Mouse (Mus musculus): Measurements from ENCODE around the gene St6galnac3. TPM values are rescaled to one million over a fixed set of nuclear protein-coding genes. Genes with fewer than 3 reads are reported as not detected.

The St6galnac3 gene
- polyA plus RNA-seq, 1 experiment from 2014 or later = 12.2 TPM

DNA sequence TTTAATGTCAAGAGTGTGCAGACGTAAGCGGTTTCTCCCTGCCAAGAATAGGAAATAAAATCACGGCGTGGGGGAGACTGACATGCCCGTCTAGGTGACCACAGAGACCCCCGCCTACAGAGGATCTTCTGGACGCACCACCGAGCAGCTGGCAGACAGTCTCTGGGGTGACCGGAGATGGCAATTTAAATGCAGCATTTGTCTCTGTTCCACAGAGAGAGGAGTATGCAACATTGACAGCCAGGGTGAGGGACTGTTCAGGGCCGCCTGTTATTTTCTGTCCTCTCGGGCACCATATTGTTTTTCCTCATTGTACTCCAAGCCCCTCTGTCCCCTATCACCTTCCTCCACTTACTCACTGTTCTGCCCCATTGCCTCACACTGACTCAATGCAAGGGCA lies 555.2 kb downstream of the St6galnac3 start:
- ATAC-seq = no peak

DNA sequence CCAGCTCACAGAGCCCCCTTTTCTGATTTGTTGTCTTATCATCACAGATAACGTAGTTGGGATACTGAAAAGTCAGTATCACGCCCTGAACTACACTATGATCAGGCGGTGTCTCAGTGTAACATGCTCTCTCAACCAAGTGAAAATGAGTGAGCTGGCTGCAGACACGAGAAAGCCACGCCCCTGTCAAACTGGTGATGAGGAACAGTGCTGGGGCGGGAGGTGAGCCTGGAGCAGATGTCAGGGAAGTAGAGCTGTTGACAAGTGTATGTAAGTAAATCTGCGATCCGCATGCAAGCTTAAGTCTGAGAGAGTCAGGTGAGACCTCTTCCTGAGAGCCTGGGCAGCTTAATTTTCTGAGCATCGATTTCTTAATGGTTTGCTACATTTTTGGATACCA lies 563.3 kb downstream of the St6galnac3 start:
- no peak for ATAC-seq

More for the DNA sequence above, 555.2 kb downstream of the St6galnac3 start:
- no peak for TF ChIP-seq CTCF (IDR thresholded peaks at IDR 0.05)
- in situ Hi-C loops (cut with MboI; ENCODE audit: low pct_unique_long_range_greater_than_20kb) = no loop called here
- CTCF ChIA-PET = no interaction called here
- POLR2A ChIA-PET = interaction anchor here (0.6 kb wide), 1 partner anchor 31 kb away, joined by 3 read pairs; no protein-coding TSS in a partner anchor
- H3K27me3 ChIP-seq = no peaks in the 10 kb centered on the region
- DNase-seq (ENCODE audit: low read depth, low spot score) = no peak

GRCm38 (mm10) chr3:153160683-153161082 lies 564.3 kb downstream of the St6galnac3 start:
- in situ Hi-C loops (cut with MboI; ENCODE audit: low pct_unique_long_range_greater_than_20kb) = no loop called here
- no peak for TF ChIP-seq CTCF (IDR thresholded peaks at IDR 0.05)
- POLR2A ChIA-PET = no interaction called here
- ATAC-seq = no peak
- no peaks in the 10 kb centered on the region for H3K27me3 ChIP-seq
- CTCF ChIA-PET = interaction anchor here (1.1 kb wide), 1 partner anchor 25 kb away, joined by 4 read pairs; no protein-coding TSS in a partner anchor
- no peak for DNase-seq (ENCODE audit: low read depth, low spot score)

More for the DNA sequence above, 563.3 kb downstream of the St6galnac3 start:
- in situ Hi-C loops (cut with MboI; ENCODE audit: low pct_unique_long_range_greater_than_20kb) = no loop called here
- H3K27me3 ChIP-seq = no peaks in the 10 kb centered on the region
- no peak for DNase-seq (ENCODE audit: low read depth, low spot score)
- ChIA-PET POLR2A (no interaction called here), CTCF (interaction anchor here (0.6 to 1.0 kb wide), 3 partner anchors 16 to 166 kb away, joined by 3 read pairs; no protein-coding TSS in a partner anchor)
- TF ChIP-seq CTCF (IDR thresholded peaks at IDR 0.05) = no peak

DNA sequence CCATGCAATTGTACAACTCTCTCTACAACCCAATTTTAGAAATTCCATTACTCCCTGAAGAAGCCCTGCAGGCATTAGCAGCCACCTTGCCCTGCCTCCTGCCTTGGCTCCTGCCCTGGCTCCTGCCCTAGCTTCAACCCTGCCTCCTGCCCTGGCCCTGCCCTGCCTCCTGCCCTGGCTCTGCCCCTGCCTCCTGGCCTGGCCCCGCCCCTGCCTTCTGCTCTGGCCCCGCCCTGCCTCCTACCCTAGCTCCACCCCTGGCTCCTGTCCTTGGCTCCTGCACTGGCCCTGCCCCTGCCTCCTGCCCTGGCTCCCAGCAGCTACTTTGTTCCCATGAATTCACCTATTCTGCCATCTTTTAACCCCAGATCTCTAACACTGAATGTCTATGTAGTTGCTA lies 576.1 kb downstream of the St6galnac3 start:
- in situ Hi-C loops (cut with MboI; ENCODE audit: low pct_unique_long_range_greater_than_20kb) = no loop called here
- peak; percentile 45 for ATAC-seq
- POLR2A ChIA-PET = no interaction called here
- no peak for DNase-seq (ENCODE audit: low read depth, low spot score)
- peaks cover 7% of the 10 kb centered on the region for H3K27me3 ChIP-seq
- CTCF ChIA-PET = interaction anchor here (1.1 kb wide), 1 partner anchor 16 kb away, joined by 3 read pairs; no protein-coding TSS in a partner anchor
- TF ChIP-seq CTCF (IDR thresholded peaks at IDR 0.05) = no peak

Other genes starting within 250 kb of the St6galnac3 start
- gene Asb17, start 119.0 kb upstream of the St6galnac3 start, polyA plus RNA-seq (2021) = 0.12 TPM
- gene Msh4, start 181.0 kb upstream of the St6galnac3 start, polyA plus RNA-seq (2021) = 0.03 TPM
- 219 TPM for gene Rabggtb, start 187.8 kb upstream of the St6galnac3 start, polyA plus RNA-seq (2021)
- 240 TPM for gene Acadm, start 219.5 kb upstream of the St6galnac3 start, polyA plus RNA-seq (2021)
- 5.0 TPM for gene Slc44a5, start 248.3 kb upstream of the St6galnac3 start, polyA plus RNA-seq (2021)

Data from Patski (cell line).